Mouse (Mus musculus): ENCODE measurements around the gene Pkdcc.

Gene Pkdcc

GRCm38 (mm10) chr17:83213228-83213915 is 1.7 kb upstream of the Pkdcc start:
- DNase-seq: no peak

GRCm38 (mm10) chr17:83214161-83214592 is 915 bp upstream of the Pkdcc start:
- DNase-seq: peak; percentile 33

GRCm38 (mm10) chr17:83215529-83216244 is 595 bp downstream of the Pkdcc start:
- peak; percentile 26 for DNase-seq

GRCm38 (mm10) chr17:83216251-83216919 is 1.3 kb downstream of the Pkdcc start:
- DNase-seq: no peak

GRCm38 (mm10) chr17:83218189-83218588 is 3.1 kb downstream of the Pkdcc start:
- no peak for DNase-seq

- DNase-seq: no peak
These were observed 3.6 kb downstream of the Pkdcc start for GRCm38 (mm10) chr17:83218722-83219121.

- no peak for DNase-seq
These were observed 4.5 kb downstream of the Pkdcc start for GRCm38 (mm10) chr17:83219351-83220287.

GRCm38 (mm10) chr17:83220954-83221538 is 6.0 kb downstream of the Pkdcc start:
- no peak for DNase-seq

GRCm38 (mm10) chr17:83221611-83222500 is 6.8 kb downstream of the Pkdcc start:
- DNase-seq: no peak

GRCm38 (mm10) chr17:83222705-83223104 is 7.6 kb downstream of the Pkdcc start:
- DNase-seq: no peak

GRCm38 (mm10) chr17:83224451-83224971 is 9.4 kb downstream of the Pkdcc start:
- no peak for DNase-seq

- no peak for DNase-seq
These were observed 11.4 kb downstream of the Pkdcc start for GRCm38 (mm10) chr17:83226395-83226986.

- no peak for DNase-seq
These were observed 16.3 kb downstream of the Pkdcc start for GRCm38 (mm10) chr17:83231357-83231756.

- peak; percentile 82 for DNase-seq
These were observed 20.1 kb downstream of the Pkdcc start for GRCm38 (mm10) chr17:83235227-83235626.

GRCm38 (mm10) chr17:83236202-83236601 is 21.1 kb downstream of the Pkdcc start:
- no peak for DNase-seq

GRCm38 (mm10) chr17:83238123-83239058 is 23.3 kb downstream of the Pkdcc start:
- no peak for DNase-seq

- no peak for DNase-seq
These were observed 29.4 kb downstream of the Pkdcc start for GRCm38 (mm10) chr17:83244502-83244901.

GRCm38 (mm10) chr17:83245460-83245859 is 30.4 kb downstream of the Pkdcc start:
- DNase-seq: no peak

GRCm38 (mm10) chr17:83246090-83246489 is 31.0 kb downstream of the Pkdcc start:
- DNase-seq: no peak

Data from cerebellum, adult 9-11 months (tissue).